Mouse (Mus musculus) forebrain, embryonic 10.5 days (tissue): ENCODE measurements around the gene Cyp2d10. TPM values are rescaled to one million over a fixed set of nuclear protein-coding genes. Genes with fewer than 3 reads are reported as not detected.
"Not testable (repeated sequence)": the region's sequence is repeated elsewhere in the genome, so short reads cannot be mapped to it uniquely, and the experiment has no call there.

Source experiments
- DNase-seq: peaks from one replicate; pipeline ENCODE4 v3.0.0-alpha.2; 2017; ENCODE audit warnings: low spot score; ENCODE audit errors: extremely low spot score
- H3K27ac ChIP-seq: fragments of 300-500 bp; sonication (generic); 2 replicates; pipeline ENCODE4 v1.5.1; 2016; ENCODE audit warnings: mild to moderate bottlenecking
- H3K27me3 ChIP-seq: fragments of 300-500 bp; sonication (generic); 2 replicates; pipeline ENCODE4 v1.6.1; 2016; ENCODE audit warnings: mild to moderate bottlenecking; ENCODE audit not compliant: poor library complexity, severe bottlenecking
- H3K36me3 ChIP-seq: fragments of 300-500 bp; sonication (generic); replicated peaks from 2 replicates; pipeline ENCODE4 v1.6.1; 2016; ENCODE audit warnings: mild to moderate bottlenecking, moderate library complexity
- H3K4me1 ChIP-seq: fragments of 300-500 bp; sonication (generic); 2 replicates; pipeline ENCODE4 v1.6.1; 2016
- H3K4me3 ChIP-seq: fragments of 300-500 bp; sonication (generic); 2 replicates; pipeline ENCODE4 v1.5.1; 2016; ENCODE audit warnings: mild to moderate bottlenecking, moderate library complexity
- H3K9me3 ChIP-seq: fragments of 300-500 bp; sonication (generic); 2 replicates; pipeline ENCODE4 v1.6.1; 2016; ENCODE audit warnings: mild to moderate bottlenecking, moderate library complexity
- WGBS: fragments of 180-500 bp; shearing (Covaris S2); methylation state at CpG from one replicate; pipeline ENCODE4 v1.1.7; 2016; 5-methylcytosine and 5-hydroxymethylcytosine counted together
- polyA plus RNA-seq: library from polyadenylated mRNA; unstranded; fragments of >200 nt; fragmentation: Nextera tagmentation; extraction: Ambion mirVana; gene quantifications from 2 replicates; pipeline ENCODE4 v1.2.1, GENCODE M21; 2016

Cyp2d10 gene
- polyA plus RNA-seq = not detected in 2 replicates

GRCm38 (mm10) chr15:82406981-82407380 lies at the start of gene Cyp2d10:
Gene Cyp2d10 (minus strand): TSS chr15:82407195.
- 92% methylated on average over 6 of the region's 6 CpGs for WGBS
- H3K27me3 ChIP-seq = no peaks in the 10 kb centered on the region
- H3K9me3 ChIP-seq = no peaks in the 10 kb centered on the region
- DNase-seq = no peak
- no peak within 1 kb of the TSS for H3K4me3 ChIP-seq
- no peak within 1 kb of the TSS for H3K27ac ChIP-seq
- H3K36me3 ChIP-seq = no peaks in the 10 kb centered on the region
- H3K4me1 ChIP-seq = no peaks in the 10 kb centered on the region

- H3K36me3 ChIP-seq, H3K9me3 ChIP-seq, H3K4me3 ChIP-seq, H3K27me3 ChIP-seq, H3K27ac ChIP-seq, DNase-seq, H3K4me1 ChIP-seq: not testable (repeated sequence)
- 90% methylated on average over 6 of the region's 6 CpGs for WGBS
Measured at GRCm38 (mm10) chr15:82456086-82456790, 49.2 kb upstream of the Cyp2d10 start.

GRCm38 (mm10) chr15:82453501-82453900 lies 46.5 kb upstream of the Cyp2d10 start:
- not testable (repeated sequence) for H3K27ac ChIP-seq, H3K4me3 ChIP-seq, H3K27me3 ChIP-seq, H3K36me3 ChIP-seq, H3K4me1 ChIP-seq, H3K9me3 ChIP-seq
- WGBS = 81% methylated on average over 6 of the region's 6 CpGs
- peak; percentile 7 for DNase-seq

GRCm38 (mm10) chr15:82452133-82452532 lies 45.1 kb upstream of the Cyp2d10 start:
- peak; percentile 11 for DNase-seq
- not testable (repeated sequence) for H3K9me3 ChIP-seq, H3K27ac ChIP-seq, H3K4me3 ChIP-seq, H3K36me3 ChIP-seq, H3K4me1 ChIP-seq, H3K27me3 ChIP-seq
- 75% methylated on average over 1 of the region's 1 CpGs for WGBS

GRCm38 (mm10) chr15:82450045-82450444 lies 43.0 kb upstream of the Cyp2d10 start:
- DNase-seq, H3K27ac ChIP-seq, H3K36me3 ChIP-seq, H3K4me1 ChIP-seq, H3K27me3 ChIP-seq, H3K9me3 ChIP-seq, H3K4me3 ChIP-seq: not testable (repeated sequence)
- WGBS = 89% methylated on average over 2 of the region's 2 CpGs

- DNase-seq = no peak
- H3K27ac ChIP-seq = no peak overlapping the region
- H3K4me1 ChIP-seq = peaks cover 5% of the 10 kb centered on the region
- H3K4me3 ChIP-seq = no peak overlapping the region
- no peaks in the 10 kb centered on the region for H3K36me3 ChIP-seq
- 82% methylated on average over 8 of the region's 8 CpGs for WGBS
- no peaks in the 10 kb centered on the region for H3K27me3 ChIP-seq
- H3K9me3 ChIP-seq = no peaks in the 10 kb centered on the region
Measured at GRCm38 (mm10) chr15:82445196-82445595, 38.2 kb upstream of the Cyp2d10 start.

DNA sequence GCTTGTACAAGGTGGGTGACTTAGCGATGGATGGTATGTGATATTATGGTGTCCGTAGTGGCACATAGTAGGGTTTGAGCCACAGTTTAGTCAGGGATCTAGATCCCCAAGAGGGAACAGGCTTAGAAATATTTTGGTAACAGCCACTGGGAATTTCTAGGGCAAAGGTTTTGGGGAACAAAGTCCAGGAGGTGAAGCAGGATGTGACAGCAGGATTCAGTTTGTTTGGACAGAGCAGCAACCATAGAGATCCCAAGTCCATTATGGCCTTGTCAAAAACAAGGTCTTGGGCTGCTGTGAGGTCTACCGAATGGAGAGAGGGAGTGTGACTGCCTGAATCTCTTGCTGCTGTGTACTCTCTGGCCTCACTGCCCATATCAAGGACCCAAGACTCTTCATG lies 36.7 kb upstream of the Cyp2d10 start:
- Histone ChIP-seq H3K27me3 (no peaks in the 10 kb centered on the region), H3K36me3 (no peaks in the 10 kb centered on the region), H3K4me3 (no peak overlapping the region), H3K27ac (no peak overlapping the region), H3K4me1 (peaks cover 5% of the 10 kb centered on the region), H3K9me3 (no peaks in the 10 kb centered on the region)
- 85% methylated on average over 3 of the region's 3 CpGs for WGBS
- DNase-seq = no peak

DNA sequence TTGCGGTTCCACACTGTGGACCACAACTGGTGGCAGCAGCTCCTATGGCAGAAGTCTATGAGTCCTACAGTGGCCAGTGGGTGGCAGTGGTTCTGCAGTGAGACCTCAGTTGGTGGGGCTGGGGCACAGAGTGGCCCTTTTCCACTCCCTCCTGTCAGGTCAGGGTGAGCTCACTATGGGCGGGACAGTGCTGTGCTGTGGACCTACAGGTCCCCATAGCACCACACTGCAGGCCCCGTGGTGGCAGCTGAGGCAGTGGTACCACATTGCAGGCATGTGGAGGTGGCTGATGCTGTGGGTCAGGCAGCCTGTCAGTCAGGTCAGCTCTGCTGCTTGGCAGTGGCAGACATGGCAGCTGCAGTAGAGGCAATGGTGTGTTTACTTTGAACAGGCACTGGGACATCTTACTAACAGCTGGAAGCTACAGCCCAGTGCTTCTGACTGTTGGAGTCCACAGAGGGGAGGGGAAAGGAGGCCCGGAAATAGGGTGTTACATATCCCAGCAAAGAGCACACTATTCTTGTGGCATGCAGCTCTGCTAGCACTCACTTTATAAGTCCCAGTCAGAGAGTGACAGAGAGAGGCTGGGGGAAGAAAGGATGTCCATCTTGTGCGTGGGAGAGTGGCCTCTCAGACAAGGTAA lies 31.1 kb upstream of the Cyp2d10 start:
- H3K9me3 ChIP-seq = peaks cover 16% of the 10 kb centered on the region; the same call in 1 of the 2 replicates
- no peak overlapping the region for H3K27ac ChIP-seq
- no peaks in the 10 kb centered on the region for H3K4me1 ChIP-seq
- H3K4me3 ChIP-seq = no peak overlapping the region
- H3K36me3 ChIP-seq = no peaks in the 10 kb centered on the region
- no peak for DNase-seq
- WGBS = 73% methylated on average over 5 of the region's 5 CpGs
- H3K27me3 ChIP-seq = no peaks in the 10 kb centered on the region

DNA sequence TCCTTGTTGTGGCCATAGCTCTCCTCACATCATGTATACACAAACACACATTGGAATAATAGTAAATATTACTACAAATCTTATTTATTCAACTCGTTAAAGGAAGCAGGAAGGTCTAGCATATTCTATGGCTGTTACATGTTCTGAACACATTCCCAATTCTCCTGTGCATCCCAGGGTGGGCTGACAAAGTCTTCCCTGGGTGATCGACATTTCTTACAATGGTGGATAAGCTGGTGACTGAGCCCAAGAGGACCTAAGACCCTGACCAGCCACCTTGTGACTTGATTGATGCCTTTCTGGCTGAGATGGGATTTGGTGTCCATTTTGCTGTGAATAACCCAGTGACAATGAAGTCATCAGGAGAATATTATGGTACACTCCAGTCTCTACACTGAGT lies 28.6 kb upstream of the Cyp2d10 start:
- H3K4me3 ChIP-seq = no peak overlapping the region
- H3K36me3 ChIP-seq = no peaks in the 10 kb centered on the region
- no peaks in the 10 kb centered on the region for H3K27me3 ChIP-seq
- H3K27ac ChIP-seq = no peak overlapping the region
- H3K9me3 ChIP-seq = peaks cover 31% of the 10 kb centered on the region
- no peaks in the 10 kb centered on the region for H3K4me1 ChIP-seq
- 86% methylated on average over 2 of the region's 2 CpGs for WGBS
- no peak for DNase-seq

- Histone ChIP-seq H3K27me3 (no peaks in the 10 kb centered on the region), H3K9me3 (peaks cover 31% of the 10 kb centered on the region), H3K4me3 (no peak overlapping the region), H3K36me3 (no peaks in the 10 kb centered on the region), H3K27ac (no peak overlapping the region), H3K4me1 (no peaks in the 10 kb centered on the region)
- WGBS = 90% methylated on average over 3 of the region's 3 CpGs
- no peak for DNase-seq
Measured at GRCm38 (mm10) chr15:82435011-82435410, 28.0 kb upstream of the Cyp2d10 start.

DNA sequence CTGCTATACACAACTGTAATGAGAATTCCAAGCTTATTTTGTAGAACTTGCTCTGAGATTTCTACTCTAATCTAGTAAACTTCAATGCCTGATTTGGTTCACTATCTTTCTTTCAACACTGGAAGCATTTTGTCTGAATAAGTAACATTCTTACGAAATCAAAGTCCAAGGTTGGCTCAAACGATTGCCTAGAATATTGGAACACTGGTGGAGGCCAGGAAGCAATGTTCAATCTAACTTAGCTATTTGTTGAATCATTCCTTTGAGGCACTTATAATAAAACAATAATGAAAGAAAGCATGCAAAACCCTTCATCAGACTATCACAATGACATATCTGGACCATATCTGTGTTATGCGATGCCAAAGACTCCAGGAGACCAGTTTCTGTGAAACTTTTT lies 27.5 kb upstream of the Cyp2d10 start:
- 92% methylated on average over 3 of the region's 3 CpGs for WGBS
- H3K9me3 ChIP-seq = peaks cover 36% of the 10 kb centered on the region
- DNase-seq = no peak
- no peaks in the 10 kb centered on the region for H3K4me1 ChIP-seq
- H3K27me3 ChIP-seq = no peaks in the 10 kb centered on the region
- H3K36me3 ChIP-seq = no peaks in the 10 kb centered on the region
- H3K4me3 ChIP-seq = no peak overlapping the region
- no peak overlapping the region for H3K27ac ChIP-seq

- Histone ChIP-seq H3K36me3 (no peaks in the 10 kb centered on the region), H3K27me3 (no peaks in the 10 kb centered on the region), H3K9me3 (peaks cover 40% of the 10 kb centered on the region), H3K4me1 (no peaks in the 10 kb centered on the region), H3K27ac (no peak overlapping the region), H3K4me3 (no peak overlapping the region)
- DNase-seq = no peak
- WGBS = 94% methylated on average over 3 of the region's 3 CpGs
Measured at GRCm38 (mm10) chr15:82433621-82434020, 26.6 kb upstream of the Cyp2d10 start.

- Histone ChIP-seq H3K4me3 (no peak within 1 kb of the TSS), H3K9me3 (peaks cover 45% of the 10 kb centered on the region), H3K27ac (no peak within 1 kb of the TSS), H3K36me3 (no peaks in the 10 kb centered on the region), H3K27me3 (no peaks in the 10 kb centered on the region), H3K4me1 (no peaks in the 10 kb centered on the region)
- DNase-seq = no peak
Measured at GRCm38 (mm10) chr15:82433137-82433536, 26.1 kb upstream of the Cyp2d10 start, which contains the start of gene Cyp2d9. Gene Cyp2d9 (plus strand): TSS chr15:82433437.
